ENCODE assay signal across 23 mouse cellular contexts in genomic region chr9:61265466-61265865, GRCm38 (mm10).
DNase-seq lines count a peak whose midpoint lies in the region; TF ChIP-seq lines count a peak whose summit lies in the region.
"Had no signal": no experiment of that assay in that cellular context is flagged by ENCODE, and none has a peak within 500 bp of the region (broad histone marks: within the 10 kb centered on the region; RNA-seq: fewer than 3 reads in every experiment).

No protein-coding gene starts in this region.

- H3K36me3 ChIP-seq in ES-Bruce4 (ENCODE audit: control insufficient read depth, insufficient read depth, low read length, poor library complexity, severe bottlenecking): no peaks in the 10 kb centered on the region
- no peaks in the 10 kb centered on the region for H3K36me3 ChIP-seq in small intestine, adult 2 months (ENCODE audit: control insufficient read depth, insufficient read depth, low read length)
- H3K36me3 ChIP-seq: G1E had no signal

- no peak for TF ChIP-seq POLR2A in ES-Bruce4 (IDR thresholded peaks at IDR 0.05; ENCODE audit: insufficient read depth, low read length)
- TF ChIP-seq POLR2A in small intestine, adult 2 months (IDR thresholded peaks at IDR 0.05; ENCODE audit: low read depth, low read length): no peak

- no peak overlapping the region for H3K9ac ChIP-seq in ES-Bruce4 (ENCODE audit: low read depth, poor library complexity, severe bottlenecking)

- WGBS in small intestine, adult 2 months: 89% methylated on average over 5 of the region's 5 CpGs

- peak overlapping the region; percentile 24; the same call in 1 of the 2 replicates for H3K27ac ChIP-seq in ES-Bruce4 (ENCODE audit: insufficient read depth, low read length)
- peak overlapping the region; percentile 14; the same call in 1 of the 2 replicates for H3K27ac ChIP-seq in small intestine, adult 2 months (ENCODE audit: insufficient read depth, low read depth, low read length)

- TF ChIP-seq EP300 in ES-Bruce4 (IDR thresholded peaks at IDR 0.05; ENCODE audit: insufficient read depth, low read depth, low read length): no peak

- peak; percentile 77 for DNase-seq in ES-CJ7 (ENCODE audit: low read depth, low spot score)
- peak; percentile 61 for DNase-seq in R1 (ENCODE audit: low read depth, low spot score)
- no peak for DNase-seq in lung, postnatal 14 days
- no peak for DNase-seq in layer of hippocampus, adult 9-10 months (ENCODE audit: low spot score)
- no peak for DNase-seq in neural tube, embryonic 10.5 days (ENCODE audit: extremely low spot score, low spot score)
- no peak for DNase-seq in spleen, postnatal 36 days (ENCODE audit: low spot score in 2 of 2)
- DNase-seq: adrenal gland, adult 2 months; adrenal gland, adult 8-10 months; adrenal gland, postnatal 10 days; adrenal gland, postnatal 14 days; adrenal gland, postnatal 25 days; adrenal gland, postnatal 36 days; B cell, adult 2 months; cerebellum, adult 11 months; cerebellum, adult 11-12 months; cerebellum, adult 18-20 months; cerebellum, adult 2 months; cerebellum, adult 8-10 months had no signal

- H3K4me1 ChIP-seq in ES-Bruce4 (ENCODE audit: control insufficient read depth, insufficient read depth, low read length): peaks cover 20% of the 10 kb centered on the region
- peaks cover 17% of the 10 kb centered on the region; the same call in 1 of the 2 replicates for H3K4me1 ChIP-seq in small intestine, adult 2 months (ENCODE audit: control insufficient read depth, insufficient read depth, insufficient read length, low read length)

- no peak for TF ChIP-seq CTCF in ES-Bruce4 (IDR thresholded peaks at IDR 0.05; ENCODE audit: low read depth, low read length)
- TF ChIP-seq CTCF in small intestine, adult 2 months (IDR thresholded peaks at IDR 0.05; ENCODE audit: extremely low read depth, insufficient read length, insufficient replicate concordance, low read depth, low read length): no peak

- H3K9me3 ChIP-seq in ES-Bruce4 (replicated peaks; ENCODE audit: control insufficient read depth, insufficient read depth, low read length, poor library complexity, severe bottlenecking): no peaks in the 10 kb centered on the region; the same call in 1 of the 2 replicates
- H3K9me3 ChIP-seq: G1E had no signal

- H3K27me3 ChIP-seq in ES-Bruce4 (ENCODE audit: control insufficient read depth, insufficient read depth, low read length, poor library complexity, severe bottlenecking): no peaks in the 10 kb centered on the region
- H3K27me3 ChIP-seq in small intestine, adult 2 months (ENCODE audit: control insufficient read depth, insufficient read depth, low read length): no peaks in the 10 kb centered on the region
- H3K27me3 ChIP-seq: CH12.LX, Patski had no signal

- H3K4me3 ChIP-seq in ES-Bruce4 (ENCODE audit: low read depth, low read length): no peak overlapping the region
- no peak overlapping the region for H3K4me3 ChIP-seq in small intestine, adult 2 months (ENCODE audit: low read depth, low read length)

Comparison
In these comparisons a context has a peak if more than half of its experiments do, and no peak if none do; other contexts are left out.
1. DNase-seq: peak in ES-CJ7 (single experiment) and R1 (single experiment); none in lung, postnatal 14 days (single experiment), layer of hippocampus, adult 9-10 months (single experiment), neural tube, embryonic 10.5 days (single experiment) and spleen, postnatal 36 days (0 of 2).